Mouse (Mus musculus): ENCODE measurements around the gene Vmn1r83.

Vmn1r83 gene

GRCm38 (mm10) chr7:12329381-12329780 is at the start of gene Vmn1r83:
Gene Vmn1r83 (minus strand): TSS chr7:12329481.
- no peak for DNase-seq (ENCODE audit: low read depth, low spot score)

DNA sequence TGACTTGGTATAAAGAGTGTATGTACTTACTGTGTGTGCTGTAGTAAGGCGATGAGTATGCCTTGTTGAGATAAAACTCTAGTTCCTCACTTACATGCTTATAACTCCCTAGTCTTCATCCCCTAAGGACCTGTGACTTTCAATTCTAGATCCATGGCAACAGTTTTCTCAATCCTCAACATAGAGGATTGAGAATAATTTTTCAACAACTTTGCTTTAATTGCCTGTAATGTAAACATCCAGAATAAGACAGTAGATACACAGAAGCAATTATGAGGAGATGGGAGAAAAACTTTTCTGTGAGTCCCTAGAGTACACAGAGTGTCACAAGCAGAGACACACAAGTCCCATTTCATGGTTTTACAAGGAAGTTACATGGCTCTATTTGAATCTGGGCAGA is 39.9 kb upstream of the Vmn1r83 start, which contains the start of gene Vmn1r84:
Gene Vmn1r84, minus strand, starts transcription at position 101 of the 400 bp plus-strand sequence.
- no peak for DNase-seq (ENCODE audit: low read depth, low spot score)

- no peak for DNase-seq (ENCODE audit: low read depth, low spot score)
Observed at GRCm38 (mm10) chr7:12300130-12300529, 29.2 kb downstream of the Vmn1r83 start, which contains the start of gene Vmn1r82. Gene Vmn1r82 (plus strand): TSS chr7:12300430.

Measured in R1 (cell line).